Mouse (Mus musculus) adrenal gland, postnatal 36 days (tissue): ENCODE data around the gene Oas2. TPM values are rescaled to one million over a fixed set of nuclear protein-coding genes. Genes with fewer than 3 reads are reported as not detected.
A peak's percentile ranks its signal among the peaks of the same experiment; 100 is the strongest.

Experiments used
- DNase-seq, 2 experiments: peaks; one replicate each; pipeline ENCODE4 v3.0.0; 2021; ENCODE audit warnings: mixed read lengths in 1 of 2
- total RNA-seq, 2 experiments: library from RNA; stranded (reverse); gene quantifications; 2 replicates each; pipeline ENCODE4 v1.2.3; 2021

Gene Oas2
- total RNA-seq, 2 experiments from 2014 or later = 0.49 to 1.8 TPM

DNA sequence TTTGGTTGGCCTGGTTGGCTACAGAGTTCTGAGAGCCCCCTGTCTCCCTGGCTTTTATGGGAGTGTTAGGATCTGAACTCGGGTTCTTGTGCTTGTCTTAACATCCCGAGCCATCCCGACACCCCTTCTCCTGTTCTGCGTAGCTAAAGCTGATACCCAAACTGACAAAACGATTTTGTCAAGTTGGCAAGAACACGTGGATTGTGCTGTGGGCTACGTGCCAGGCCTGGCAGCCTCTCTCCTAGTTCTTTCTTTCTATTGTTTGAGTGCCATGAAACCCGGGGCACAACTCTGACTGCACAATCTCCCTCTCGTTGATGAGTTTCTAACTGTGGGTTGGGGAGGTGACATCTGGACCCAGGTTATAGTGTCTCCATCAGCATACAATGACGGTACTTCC is 20.3 kb downstream of the Oas2 start:
- DNase-seq = no peak

DNA sequence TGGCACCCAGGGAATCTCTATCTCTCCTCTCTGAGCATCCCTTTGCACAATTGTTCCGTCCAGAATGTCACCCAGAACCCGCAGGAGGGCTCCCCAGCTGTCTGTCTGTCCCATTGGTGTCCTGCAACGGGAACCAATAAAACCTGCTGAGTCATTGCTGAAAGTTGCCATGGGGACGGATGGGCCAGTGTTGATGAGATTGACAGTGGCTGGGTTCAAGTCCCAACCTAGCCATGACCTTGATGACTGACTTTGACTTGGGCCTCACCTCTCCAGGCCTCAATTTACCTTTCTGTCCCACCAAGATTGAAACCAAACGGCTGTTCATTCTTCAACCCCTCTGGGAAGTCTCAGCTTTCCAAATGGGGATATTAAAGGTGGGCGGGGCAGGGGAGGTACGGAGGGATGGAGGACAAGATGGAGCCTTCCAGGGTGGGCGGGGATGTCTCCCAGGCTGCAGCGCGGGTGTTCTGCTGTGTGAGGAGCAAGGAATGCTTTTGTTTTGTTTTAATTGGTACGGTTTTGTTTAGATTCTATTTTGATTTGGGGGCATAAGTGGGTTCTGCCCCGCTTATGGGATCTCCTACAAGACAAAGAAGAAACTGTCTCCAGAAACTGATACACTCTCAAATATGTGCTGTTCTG is 23.7 kb downstream of the Oas2 start:
- no peak for DNase-seq

DNA sequence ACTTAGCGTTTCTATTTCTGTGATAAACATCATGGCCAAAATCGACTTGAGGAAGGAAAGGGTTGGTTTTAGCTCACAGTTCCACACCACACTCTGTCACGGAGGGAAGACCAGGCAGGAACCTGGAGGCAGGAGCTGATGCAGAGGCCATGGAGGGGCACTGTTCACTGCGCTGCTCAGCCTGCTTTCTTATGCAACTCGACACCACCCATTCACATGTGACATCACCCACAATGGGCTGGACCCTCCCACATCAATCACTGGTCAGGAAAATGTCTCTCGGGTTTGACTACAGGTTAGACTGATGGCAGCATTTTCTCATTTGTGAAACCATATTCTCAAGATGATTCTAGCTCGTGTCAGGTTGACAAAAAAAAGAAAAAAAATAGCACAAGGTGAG is 28.6 kb downstream of the Oas2 start:
- no peak for DNase-seq

DNA sequence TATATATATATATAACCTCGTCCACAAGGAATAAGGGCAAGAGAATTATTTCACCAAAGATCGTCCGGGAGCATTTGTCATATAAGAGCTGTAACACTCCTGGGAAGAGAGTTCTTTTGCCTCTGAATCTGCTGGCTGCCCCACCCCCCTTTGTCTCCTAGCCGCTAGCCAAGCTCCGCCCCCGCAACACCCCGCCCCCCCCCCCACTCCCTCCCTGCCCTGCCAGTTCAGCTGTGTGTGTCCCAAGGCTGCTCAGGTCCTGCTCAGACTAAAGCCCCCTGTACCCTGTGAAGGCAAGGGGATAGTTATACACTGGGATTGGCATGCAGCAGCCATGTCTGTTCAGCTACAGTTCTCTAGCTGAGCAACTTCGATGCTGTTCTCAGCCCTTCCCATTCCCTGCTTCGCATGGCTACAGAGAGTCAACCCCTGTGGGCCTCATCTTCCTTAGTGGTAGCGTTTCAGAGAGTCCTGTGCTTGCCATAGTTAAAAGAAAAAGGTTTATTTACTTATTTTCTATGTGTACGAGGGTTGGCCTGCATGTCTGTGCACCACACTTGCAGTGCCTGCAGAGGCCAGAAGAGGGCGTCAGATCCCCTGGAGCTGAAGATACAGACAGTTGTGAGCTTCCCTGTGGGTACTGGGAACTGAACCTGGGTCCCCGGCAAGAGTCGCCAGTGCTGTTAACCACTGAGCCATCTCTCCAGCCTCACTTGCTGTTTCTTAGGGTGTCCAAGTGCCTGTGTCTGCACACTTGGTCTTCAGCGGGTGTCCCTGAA is 30.9 kb downstream of the Oas2 start:
- DNase-seq = no peak

GRCm38 (mm10) chr5:120717136-120717535 is 32.5 kb downstream of the Oas2 start:
- no peak for DNase-seq

DNA sequence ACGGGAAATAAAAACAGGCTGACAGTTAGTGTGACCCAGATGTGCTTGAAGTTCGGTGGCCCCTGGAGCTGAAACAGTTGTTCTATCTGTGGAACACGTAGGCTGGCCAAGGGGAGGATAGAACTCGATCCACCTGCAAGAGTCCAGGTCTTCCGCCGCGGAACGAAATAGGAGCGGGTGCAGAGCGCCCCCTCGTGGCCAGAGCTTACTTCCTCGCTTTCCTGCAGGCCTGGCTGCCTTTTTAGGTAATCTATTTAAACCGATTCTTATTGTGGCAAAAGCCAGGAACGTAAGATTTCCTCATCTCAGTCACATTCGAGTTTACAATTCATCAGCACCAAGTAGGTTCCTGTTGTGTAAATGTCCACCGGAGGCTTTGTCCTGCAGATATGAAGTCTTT is 35.3 kb downstream of the Oas2 start:
- peak; percentile 81 to 88 for DNase-seq

GRCm38 (mm10) chr5:120712721-120713120 is 36.9 kb downstream of the Oas2 start:
- no peak for DNase-seq

DNA sequence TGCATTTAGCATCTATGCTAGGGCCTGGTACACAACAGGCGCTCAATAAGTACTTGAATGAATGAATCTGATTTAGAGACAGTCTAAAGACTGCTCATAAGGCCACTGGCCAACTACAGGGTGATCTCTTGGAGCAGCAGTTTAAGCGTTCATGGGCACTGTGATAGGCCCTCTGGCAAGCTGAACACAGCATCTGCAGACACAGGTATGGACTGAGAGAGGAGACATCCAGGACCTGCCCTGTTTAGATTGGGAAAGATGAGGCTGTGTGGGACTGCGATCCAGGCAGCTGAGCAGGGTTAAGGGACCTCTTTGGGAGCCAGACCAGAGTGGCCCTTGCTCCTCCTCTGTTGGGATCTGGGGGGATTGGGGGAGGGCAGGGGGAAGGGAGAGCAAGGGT is 37.8 kb downstream of the Oas2 start, which contains the start of gene Dtx1:
Gene Dtx1, minus strand, starts transcription at position 101 of the 400 bp plus-strand sequence.
- DNase-seq = no peak

- peak; percentile 77 to 86 for DNase-seq
These were observed 38.2 kb downstream of the Oas2 start for GRCm38 (mm10) chr5:120711416-120711815.

DNA sequence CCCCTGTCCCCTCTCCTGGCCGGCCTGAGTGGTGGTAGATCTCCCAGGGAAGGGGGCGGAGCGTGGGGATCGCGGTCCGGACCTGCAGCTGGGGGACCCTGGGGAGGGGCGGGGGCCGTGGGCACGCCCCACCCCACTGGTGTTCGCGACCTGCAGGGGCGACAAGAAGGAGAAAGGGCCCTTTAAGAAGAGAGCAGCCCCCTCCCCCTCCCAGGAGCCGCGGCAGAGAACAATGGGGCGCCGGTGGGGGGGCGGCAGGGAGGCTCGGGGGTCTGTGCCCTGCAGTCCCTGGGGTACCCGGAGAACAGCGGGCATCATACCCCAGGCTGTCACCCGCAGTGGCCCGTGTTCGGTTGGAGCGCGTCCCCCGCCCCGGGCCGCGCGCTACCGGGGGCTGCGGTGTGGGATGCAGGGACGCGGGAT is 38.8 kb downstream of the Oas2 start:
- no peak for DNase-seq

- DNase-seq = peak; percentile 50 to 54
These were observed 39.4 kb downstream of the Oas2 start for GRCm38 (mm10) chr5:120710161-120710825.

DNA sequence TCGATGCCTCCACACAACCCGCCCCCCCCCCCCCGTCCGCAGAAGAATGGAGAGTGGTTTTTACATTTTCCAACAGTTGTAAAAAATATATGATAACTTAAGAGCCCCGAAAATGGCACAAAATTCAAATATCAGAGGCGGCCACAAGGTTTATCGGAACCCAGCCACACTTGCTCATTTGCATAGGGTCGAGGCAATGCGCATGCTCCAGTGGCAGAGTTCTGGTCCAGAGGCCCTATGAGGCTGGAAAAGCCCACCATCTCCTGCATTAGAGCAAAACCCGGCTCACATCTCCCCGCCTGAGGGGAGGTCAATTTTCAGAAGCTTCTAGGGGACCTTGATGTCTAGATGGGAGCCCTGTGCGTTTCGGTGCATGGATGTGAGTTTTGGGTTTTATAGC is 42.7 kb downstream of the Oas2 start:
- no peak for DNase-seq

DNA sequence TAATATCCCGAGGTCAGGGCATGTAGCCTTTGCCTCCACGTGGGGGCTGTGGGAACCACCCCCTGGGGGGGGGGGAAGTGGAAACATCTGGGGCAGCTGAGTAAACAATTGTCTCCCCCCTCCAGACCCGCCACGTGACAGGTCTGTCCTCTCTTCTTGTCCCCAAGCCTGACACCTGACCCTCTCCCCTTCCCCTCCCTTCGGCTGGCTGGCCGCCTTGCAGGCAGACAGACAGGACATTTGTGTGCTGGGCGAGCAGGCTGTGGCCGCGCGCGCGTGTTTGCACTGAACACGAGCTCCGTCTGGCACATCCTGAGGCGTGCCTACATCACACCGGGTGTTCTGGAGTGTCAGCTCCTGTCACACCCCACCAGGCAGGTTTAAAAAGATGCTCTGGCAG is 43.1 kb downstream of the Oas2 start:
- no peak for DNase-seq

DNA sequence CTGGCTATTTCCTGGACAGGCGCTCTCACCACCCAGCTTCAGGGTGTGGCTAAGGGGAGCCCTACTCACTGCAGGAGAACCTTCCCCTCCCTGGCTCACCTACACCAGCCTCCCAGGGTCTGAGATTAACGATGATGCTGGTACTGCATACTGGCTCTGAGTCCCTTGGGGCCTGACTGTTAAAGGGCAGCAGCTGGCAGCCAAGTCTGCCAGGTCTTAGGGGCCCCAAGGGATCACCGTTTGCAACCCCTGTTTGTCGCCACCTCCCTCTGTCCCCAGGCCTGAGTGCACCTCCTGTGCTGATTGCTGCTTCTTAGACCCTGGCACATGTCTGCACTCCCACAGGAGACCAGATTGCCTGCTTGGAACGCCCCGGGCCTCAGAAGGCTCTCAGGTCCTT is 45.2 kb downstream of the Oas2 start:
- no peak for DNase-seq

GRCm38 (mm10) chr5:120703660-120704059 is 46.0 kb downstream of the Oas2 start:
- no peak for DNase-seq

DNA sequence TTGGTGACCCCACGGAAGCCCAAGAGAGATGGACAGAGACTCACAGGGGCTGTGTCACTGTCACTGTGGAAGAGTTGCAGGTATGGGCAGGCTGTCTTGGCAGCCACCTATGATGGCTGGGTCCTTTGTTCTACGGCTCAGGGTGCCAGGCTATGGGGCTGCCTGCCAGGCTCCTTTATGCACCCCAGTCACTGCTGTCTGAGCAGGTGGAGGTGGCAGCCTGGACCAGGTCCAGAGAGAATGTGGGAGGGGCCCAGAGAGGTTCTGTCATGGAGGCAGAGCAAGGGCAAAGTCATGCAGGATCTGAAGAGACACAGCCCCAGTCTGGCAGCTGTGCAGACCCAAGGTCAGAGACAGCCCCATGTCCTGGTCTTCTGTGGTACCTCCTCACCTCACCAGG is 46.7 kb downstream of the Oas2 start:
- DNase-seq = peak in 1 of 2 experiments; percentile 22

- DNase-seq = no peak
These were observed 47.2 kb downstream of the Oas2 start for GRCm38 (mm10) chr5:120702421-120702820.

DNA sequence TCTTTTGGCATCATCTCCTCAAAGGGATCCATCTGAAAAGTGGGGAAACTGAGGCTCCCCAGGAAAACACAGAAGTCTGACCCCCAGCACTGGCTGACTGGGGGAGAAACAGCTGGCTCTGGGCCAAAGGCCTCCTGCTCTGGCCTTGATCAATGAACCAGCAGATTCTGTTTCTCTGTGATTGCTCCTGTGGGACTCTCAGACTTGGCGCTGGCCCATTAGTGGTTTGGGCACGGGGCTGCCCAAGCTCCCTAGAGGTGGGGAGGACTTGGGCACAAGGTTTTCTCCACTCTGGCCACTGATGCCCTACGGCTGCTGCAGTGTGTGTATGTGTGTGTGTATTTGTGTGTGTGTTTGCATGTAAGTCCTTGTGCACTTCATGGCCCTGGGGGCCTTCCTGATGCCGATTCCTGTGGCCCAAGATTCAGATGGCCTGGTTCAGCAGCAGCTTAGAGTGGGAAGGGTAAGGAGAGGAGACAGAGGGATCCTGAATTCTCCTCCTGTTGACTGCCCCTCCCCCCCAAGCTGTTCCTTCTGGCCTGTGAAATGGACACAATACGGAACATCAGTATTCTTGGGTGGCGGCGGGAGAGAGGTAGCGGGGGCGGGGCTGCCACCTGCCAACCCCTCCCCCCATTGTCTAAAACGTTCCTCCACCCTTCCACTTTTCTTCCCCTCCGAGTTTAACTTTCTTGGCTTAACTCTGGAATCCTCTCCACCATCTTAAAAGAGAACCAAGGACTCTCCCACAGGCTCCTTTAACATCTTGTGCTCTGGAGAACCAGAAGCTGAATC is 48.5 kb downstream of the Oas2 start:
- peak; percentile 20 to 29 for DNase-seq

- DNase-seq = peak; percentile 76 to 87
These were observed 50.8 kb downstream of the Oas2 start for GRCm38 (mm10) chr5:120698801-120699391.

- no peak for DNase-seq
These were observed 51.5 kb downstream of the Oas2 start for GRCm38 (mm10) chr5:120698181-120698580.

DNA sequence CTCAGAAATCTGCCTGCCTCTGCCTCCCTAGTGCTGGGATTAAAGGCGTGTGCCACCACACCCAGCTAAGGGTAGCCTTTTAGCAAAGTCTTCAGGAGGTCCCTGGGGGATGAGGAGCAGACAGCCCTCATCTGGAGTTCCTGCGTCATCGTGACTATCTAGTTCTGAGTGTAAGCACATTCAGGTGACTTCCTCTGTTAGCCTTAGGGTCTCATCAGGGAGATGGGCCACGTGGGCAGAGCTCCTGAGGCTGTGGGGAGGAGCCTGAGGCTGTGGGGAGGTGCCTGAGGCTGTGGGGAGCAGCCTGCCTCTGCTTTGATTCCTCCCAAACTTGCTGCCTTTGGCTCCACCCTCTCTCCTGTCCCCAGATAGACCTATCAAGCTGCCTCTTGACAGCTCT is 52.8 kb downstream of the Oas2 start:
- DNase-seq = no peak
